Mouse (Mus musculus) CH12F3 (cell line): ENCODE measurements at regions not wholly inside any gene's neighbourhood (a gene's known extent, or its start where the extent isn't known, plus 50 kb on each side); places are given as distances from the start of the nearest gene placed in this dataset.

Experiments
- in situ Hi-C: fragments of 300-500 bp; cut with MboI; formaldehyde crosslinking; loops from 2 replicates; pipeline ENCODE4 v1.14.3; 2020; ENCODE audit warnings: low sequenced_read_pairs

GRCm38 (mm10) chr2:117950431-117951336 lies 161.0 kb upstream of the Thbs1 start:
- in situ Hi-C loops: no loop called here

DNA sequence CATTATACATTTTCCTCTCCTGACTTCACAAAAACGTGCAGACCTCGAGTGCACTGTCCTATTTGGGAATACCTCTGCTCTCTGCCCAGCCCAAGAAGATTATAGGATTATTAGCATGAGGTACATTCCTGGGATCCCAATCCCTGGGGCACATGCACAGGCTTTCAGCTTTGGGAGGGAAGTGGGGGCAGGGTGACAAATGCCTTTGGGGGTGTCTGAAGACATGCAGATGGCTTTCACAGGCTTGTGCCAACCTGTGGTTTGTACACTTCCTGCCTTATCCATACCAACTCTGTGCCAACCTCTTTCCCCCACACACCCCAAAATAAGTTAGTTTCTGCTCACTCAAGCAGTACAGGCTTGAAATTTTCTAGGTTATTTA lies 160.3 kb upstream of the Thbs1 start:
- in situ Hi-C loops: no loop called here

GRCm38 (mm10) chr2:117958737-117959136 lies 152.9 kb upstream of the Thbs1 start:
- in situ Hi-C loops: no loop called here

DNA sequence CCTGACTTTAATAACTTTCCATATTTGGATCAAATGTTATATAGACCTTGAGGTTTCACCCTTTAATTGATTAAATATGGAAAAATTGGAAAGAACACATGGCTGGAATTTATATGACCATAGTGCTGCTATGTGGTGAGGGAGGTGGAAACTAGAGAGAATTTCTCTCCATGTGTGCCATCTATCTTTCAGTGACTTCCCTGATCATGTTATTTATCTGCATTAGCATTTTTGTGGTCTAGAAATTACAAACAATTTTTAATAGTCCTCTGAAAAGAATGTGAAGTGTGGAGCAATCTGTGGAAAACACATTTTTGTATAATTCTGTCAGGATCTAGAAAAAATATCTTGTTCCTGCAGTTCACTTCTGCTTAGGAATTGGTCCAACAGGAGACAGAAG lies 152.2 kb upstream of the Thbs1 start:
- in situ Hi-C loops: no loop called here

- in situ Hi-C loops: no loop called here
Measured at GRCm38 (mm10) chr2:117962531-117962930, 149.1 kb upstream of the Thbs1 start.

DNA sequence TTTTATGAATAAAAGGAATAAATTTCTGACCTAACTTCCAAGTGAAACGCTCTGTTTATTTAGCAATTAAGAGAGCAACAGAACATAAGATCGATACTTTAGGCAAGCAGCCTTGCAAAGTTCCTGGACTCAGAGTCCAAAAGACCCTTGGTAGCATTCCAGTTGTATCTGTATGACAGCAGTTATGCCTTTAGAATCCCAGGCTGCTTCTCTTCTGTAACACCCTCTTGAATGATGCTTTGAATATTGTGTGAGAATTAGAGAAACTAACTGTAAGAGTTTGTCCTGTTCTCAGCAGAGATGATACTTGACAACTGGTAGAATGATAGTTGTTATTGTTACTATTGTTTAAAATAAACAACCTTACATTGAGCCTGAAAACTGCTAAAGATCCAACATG lies 148.2 kb upstream of the Thbs1 start:
- in situ Hi-C loops: no loop called here

DNA sequence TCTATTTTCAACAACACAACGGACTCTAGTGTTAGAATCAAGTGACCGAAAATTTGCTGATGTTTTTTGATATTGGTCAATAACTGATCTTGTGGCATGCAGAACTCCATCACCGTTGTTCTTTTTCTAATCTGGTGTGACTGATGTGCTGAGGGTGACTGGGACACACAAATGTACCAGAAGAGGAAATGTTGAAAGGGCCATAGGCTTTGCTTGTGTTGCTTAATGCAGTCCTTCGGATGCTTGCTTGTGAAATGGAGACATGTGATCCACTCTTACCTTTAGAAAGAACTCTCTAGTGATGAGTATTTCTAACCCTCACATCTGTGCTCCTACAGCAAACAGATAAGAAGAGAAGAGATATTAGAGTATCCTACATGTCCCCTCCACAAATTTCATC lies 145.9 kb upstream of the Thbs1 start:
- in situ Hi-C loops: no loop called here

GRCm38 (mm10) chr2:117968731-117969130 lies 142.9 kb upstream of the Thbs1 start:
- in situ Hi-C loops: no loop called here

GRCm38 (mm10) chr2:117970631-117971030 lies 141.0 kb upstream of the Thbs1 start:
- in situ Hi-C loops: no loop called here

GRCm38 (mm10) chr2:117977033-117977432 lies 134.6 kb upstream of the Thbs1 start:
- in situ Hi-C loops: no loop called here

DNA sequence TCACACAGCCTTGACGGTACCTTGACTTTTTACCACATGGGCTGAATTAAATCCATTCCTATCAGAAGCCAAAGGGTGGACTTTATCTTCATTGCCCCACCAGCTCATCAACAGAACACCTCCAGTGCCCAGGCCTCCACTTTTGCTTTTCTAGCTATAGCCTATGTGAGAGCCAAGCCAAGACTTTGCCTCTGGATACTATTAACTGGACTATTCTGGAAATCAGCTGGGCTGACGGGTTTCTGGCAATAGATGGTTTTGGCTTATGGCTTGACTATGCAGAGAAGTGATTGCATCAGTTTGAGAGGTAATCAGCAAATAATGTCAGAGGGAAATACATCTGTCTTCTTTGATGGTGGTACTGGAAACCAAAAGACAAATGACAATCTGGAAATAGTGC lies 130.8 kb upstream of the Thbs1 start:
- in situ Hi-C loops: no loop called here

DNA sequence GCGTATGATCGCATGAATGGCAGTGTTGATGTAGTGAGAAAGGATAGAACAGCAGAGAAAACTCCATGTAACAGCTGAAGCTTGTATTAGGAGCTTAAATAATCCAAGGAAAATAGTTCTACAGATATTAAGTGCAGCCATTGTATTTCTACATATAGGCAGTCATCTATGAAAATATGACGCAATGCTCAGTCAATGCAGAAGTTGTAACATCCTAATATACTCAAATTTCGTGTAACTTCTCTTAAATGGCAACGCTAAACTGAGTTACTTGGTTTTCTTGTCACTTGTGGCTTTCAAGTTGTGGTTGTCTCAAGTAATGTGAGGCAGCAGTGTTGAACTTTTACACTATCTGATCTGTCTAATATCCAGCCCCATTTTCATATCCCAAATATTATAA lies 127.1 kb upstream of the Thbs1 start:
- in situ Hi-C loops: no loop called here

DNA sequence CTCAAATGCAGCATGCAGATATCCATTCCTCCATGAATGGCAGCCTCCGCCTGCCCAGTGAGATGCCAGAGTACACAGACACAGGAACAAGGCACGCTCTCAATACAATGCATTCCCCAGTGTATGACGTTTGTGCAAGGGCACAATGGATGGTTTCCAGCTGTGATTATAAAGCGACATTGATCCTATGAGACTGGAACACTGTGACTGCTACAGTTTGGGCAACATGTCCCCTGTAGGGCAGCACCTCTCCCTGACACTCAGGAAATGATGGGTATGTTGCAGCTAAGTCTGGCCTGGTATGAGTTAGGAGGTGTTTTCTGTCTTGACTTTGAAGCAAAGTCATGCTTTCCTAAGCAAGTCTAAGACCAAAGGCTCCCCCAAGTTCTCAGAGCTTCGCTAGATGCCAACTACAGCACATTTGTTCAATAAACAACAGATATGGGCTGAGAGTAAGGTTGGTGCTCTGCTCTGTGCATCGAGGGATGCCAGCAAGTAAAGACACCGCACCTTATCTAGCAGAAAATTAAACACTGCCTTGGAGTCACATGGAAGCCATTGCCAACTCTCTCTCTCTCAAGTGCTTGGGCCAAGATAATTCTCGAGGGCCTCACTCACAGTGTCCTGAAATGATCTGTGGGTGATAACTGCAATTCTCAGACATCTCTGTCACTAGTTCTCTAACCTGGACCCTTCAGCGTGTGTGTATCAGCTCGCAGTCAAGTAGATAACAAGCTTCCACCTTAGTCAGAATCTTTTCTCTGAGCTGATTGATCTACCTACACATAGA lies 124.1 kb upstream of the Thbs1 start:
- in situ Hi-C loops: no loop called here

DNA sequence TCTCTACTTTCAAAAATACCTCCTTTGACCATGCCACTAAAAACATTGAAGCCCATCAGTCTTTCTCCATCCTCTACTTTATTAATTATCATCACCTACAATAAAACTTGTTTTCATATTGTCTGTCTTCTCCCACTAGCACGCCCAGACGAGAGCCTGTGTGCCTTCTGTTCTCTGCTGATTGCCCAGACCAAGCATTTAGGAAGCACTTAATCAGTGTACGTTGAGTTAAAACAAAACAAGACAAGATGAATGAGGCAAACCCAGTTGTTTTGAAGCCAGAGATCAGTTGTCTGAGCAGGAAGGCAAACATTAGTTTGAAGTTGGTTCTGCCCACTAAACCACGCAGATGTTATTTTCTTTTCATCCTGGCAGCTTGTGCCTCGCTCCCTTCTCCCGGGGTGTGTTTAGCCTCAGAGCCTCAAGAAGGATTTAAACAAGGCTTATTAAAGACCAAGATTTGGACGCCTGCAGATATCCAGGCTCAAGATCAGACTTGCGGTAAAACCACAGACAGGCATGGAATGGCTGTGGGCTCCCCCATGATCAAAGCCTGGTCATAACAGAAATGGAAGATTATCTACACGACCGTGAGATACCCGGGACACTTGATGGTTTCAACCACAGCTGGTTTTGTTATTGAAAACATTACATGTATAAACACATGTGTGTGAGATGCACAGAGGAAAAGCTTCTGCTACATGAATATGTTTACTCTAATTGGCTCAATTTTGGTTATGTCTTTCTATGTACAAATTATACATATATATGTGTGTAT lies 123.1 kb upstream of the Thbs1 start:
- in situ Hi-C loops: no loop called here

- in situ Hi-C loops: no loop called here
Measured at GRCm38 (mm10) chr2:117989215-117989614, 122.5 kb upstream of the Thbs1 start.

DNA sequence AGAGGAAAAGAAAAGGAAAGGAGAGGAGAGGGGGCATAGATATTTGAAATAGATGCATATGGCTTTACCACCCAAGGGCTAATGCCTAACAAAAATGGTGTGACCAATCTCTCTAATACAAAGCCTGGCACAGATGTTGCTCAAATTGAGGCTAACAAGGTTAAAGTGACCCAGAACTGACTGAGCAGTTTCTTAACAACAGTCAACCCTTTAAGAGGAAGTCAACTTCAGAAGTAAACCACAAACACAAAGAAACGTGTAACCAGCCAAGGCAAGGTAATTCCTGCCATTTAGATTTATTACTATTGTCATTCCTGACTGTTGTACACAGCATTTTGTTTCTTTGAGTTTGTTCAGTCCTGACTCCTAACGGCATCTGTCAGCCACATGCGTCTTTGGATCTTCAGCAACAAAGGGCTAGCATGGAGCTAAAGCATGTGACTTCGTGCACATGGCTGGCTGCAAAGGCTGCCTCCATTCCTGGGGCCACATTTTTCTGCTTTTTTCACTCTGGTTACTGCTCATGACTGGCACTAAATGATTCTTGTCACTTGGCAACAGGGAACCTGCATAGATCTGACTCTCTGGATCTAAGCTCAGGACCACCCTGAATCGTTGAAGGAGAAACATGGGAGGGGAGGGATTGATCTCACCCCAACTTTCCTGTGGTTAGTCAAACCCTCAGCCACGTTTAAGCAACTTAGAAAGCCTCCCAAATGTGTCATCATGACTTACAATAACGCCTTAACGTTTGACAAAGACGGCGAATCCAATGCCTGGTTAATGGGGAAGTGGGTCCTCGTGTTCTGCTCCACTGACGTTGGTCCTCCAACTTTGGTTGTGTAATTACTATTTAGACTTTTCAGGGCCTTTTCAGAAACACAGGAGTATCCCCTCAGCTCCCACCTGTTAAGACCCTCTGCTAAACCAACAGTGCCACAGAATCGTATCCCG lies 115.3 kb upstream of the Thbs1 start:
- in situ Hi-C loops: no loop called here

DNA sequence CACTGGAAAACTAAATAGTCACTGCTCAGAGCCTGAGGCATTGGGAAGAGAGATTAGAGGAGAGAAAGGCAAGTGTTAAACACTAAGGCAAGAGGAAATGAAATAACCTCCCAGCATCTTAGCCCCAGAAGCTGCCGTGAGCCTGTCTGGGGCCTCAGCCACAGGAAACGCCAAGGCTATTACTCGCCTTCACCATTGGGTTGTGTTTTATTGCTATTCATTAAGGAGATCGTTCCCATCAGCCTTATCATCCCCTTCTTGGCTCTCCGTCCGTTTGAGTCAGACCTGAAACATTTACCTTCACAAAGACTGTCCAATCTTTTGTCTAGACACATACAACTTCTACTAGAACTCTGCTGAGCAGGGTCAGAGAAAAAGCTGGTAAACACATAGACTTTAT lies 112.0 kb upstream of the Thbs1 start:
- in situ Hi-C loops: no loop called here

GRCm38 (mm10) chr2:118004191-118004590 lies 107.5 kb upstream of the Thbs1 start:
- in situ Hi-C loops: no loop called here

- in situ Hi-C loops: no loop called here
Measured at GRCm38 (mm10) chr2:118007539-118008427, 103.9 kb upstream of the Thbs1 start.
